Mouse (Mus musculus): ENCODE results near the gene Mgme1.

Gene Mgme1

GRCm38 (mm10) chr2:144270507-144271420 is at the start of gene Mgme1, which contains the start of gene Snx5:
TSS of gene Mgme1 (plus strand) at chr2:144270663.
TSS of gene Snx5 (minus strand) at chr2:144270906.
- DNase-seq (ENCODE audit: low spot score): peak; percentile 97

- DNase-seq (ENCODE audit: low spot score): no peak
Measured at GRCm38 (mm10) chr2:144224351-144224750, 46.1 kb upstream of the Mgme1 start.

- DNase-seq (ENCODE audit: low spot score): no peak
Measured at GRCm38 (mm10) chr2:144226906-144227586, 43.4 kb upstream of the Mgme1 start.

GRCm38 (mm10) chr2:144228521-144229346 is 41.7 kb upstream of the Mgme1 start:
- no peak for DNase-seq (ENCODE audit: low spot score)

GRCm38 (mm10) chr2:144229647-144230046 is 40.8 kb upstream of the Mgme1 start:
- no peak for DNase-seq (ENCODE audit: low spot score)

GRCm38 (mm10) chr2:144230498-144230897 is 40.0 kb upstream of the Mgme1 start:
- peak; percentile 84 for DNase-seq (ENCODE audit: low spot score)

GRCm38 (mm10) chr2:144231115-144231514 is 39.3 kb upstream of the Mgme1 start:
- no peak for DNase-seq (ENCODE audit: low spot score)

GRCm38 (mm10) chr2:144233534-144233933 is 36.9 kb upstream of the Mgme1 start:
- no peak for DNase-seq (ENCODE audit: low spot score)

GRCm38 (mm10) chr2:144235776-144236175 is 34.7 kb upstream of the Mgme1 start:
- peak; percentile 28 for DNase-seq (ENCODE audit: low spot score)

GRCm38 (mm10) chr2:144236791-144237584 is 33.5 kb upstream of the Mgme1 start:
- no peak for DNase-seq (ENCODE audit: low spot score)

- DNase-seq (ENCODE audit: low spot score): no peak
Measured at GRCm38 (mm10) chr2:144238341-144238740, 32.1 kb upstream of the Mgme1 start.

- no peak for DNase-seq (ENCODE audit: low spot score)
Measured at GRCm38 (mm10) chr2:144239318-144239717, 31.1 kb upstream of the Mgme1 start.

GRCm38 (mm10) chr2:144240095-144240899 is 30.2 kb upstream of the Mgme1 start:
- no peak for DNase-seq (ENCODE audit: low spot score)

- DNase-seq (ENCODE audit: low spot score): no peak
Measured at GRCm38 (mm10) chr2:144245464-144245863, 25.0 kb upstream of the Mgme1 start.

- no peak for DNase-seq (ENCODE audit: low spot score)
Measured at GRCm38 (mm10) chr2:144246270-144246669, 24.2 kb upstream of the Mgme1 start.

GRCm38 (mm10) chr2:144247337-144247978 is 23.0 kb upstream of the Mgme1 start:
- DNase-seq (ENCODE audit: low spot score): no peak

- DNase-seq (ENCODE audit: low spot score): no peak
Measured at GRCm38 (mm10) chr2:144248613-144249376, 21.7 kb upstream of the Mgme1 start.

GRCm38 (mm10) chr2:144250111-144250510 is 20.4 kb upstream of the Mgme1 start:
- no peak for DNase-seq (ENCODE audit: low spot score)

GRCm38 (mm10) chr2:144262837-144263236 is 7.6 kb upstream of the Mgme1 start:
- DNase-seq (ENCODE audit: low spot score): no peak
